Mouse (Mus musculus) kidney, embryonic 15.5 days (tissue): ENCODE measurements around the gene Scamp3. TPM values are rescaled to one million over a fixed set of nuclear protein-coding genes. Genes with fewer than 3 reads are reported as not detected.

Experiments
- ATAC-seq: fragments of 200-750 bp; cut with Nextera tagmentation; replicated peaks from 2 replicates; pipeline ENCODE4 v1.8.0; 2017; ENCODE audit warnings: moderate TSS enrichment; ENCODE audit not compliant: low FRiP score
- H3K27ac ChIP-seq: fragments of 300-500 bp; sonication (generic); 2 replicates; pipeline ENCODE4 v1.5.1; 2015; ENCODE audit warnings: mild to moderate bottlenecking, inconsistent platforms
- H3K27me3 ChIP-seq: fragments of 300-500 bp; sonication (generic); 2 replicates; pipeline ENCODE4 v1.6.1; 2015; ENCODE audit warnings: inconsistent platforms
- H3K36me3 ChIP-seq: fragments of 300-500 bp; sonication (generic); 2 replicates; pipeline ENCODE4 v1.6.1; 2015; ENCODE audit warnings: inconsistent platforms
- H3K4me1 ChIP-seq: fragments of 300-500 bp; sonication (generic); 2 replicates; pipeline ENCODE4 v1.6.1; 2015; ENCODE audit warnings: inconsistent platforms
- H3K4me2 ChIP-seq: fragments of 300-500 bp; sonication (generic); 2 replicates; pipeline ENCODE4 v1.6.1; 2015; ENCODE audit warnings: moderate library complexity, mild to moderate bottlenecking, inconsistent platforms
- H3K4me3 ChIP-seq: fragments of 300-500 bp; sonication (generic); replicated peaks from 2 replicates; pipeline ENCODE4 v1.5.1; 2015; ENCODE audit warnings: mild to moderate bottlenecking, inconsistent platforms
- H3K9ac ChIP-seq: fragments of 300-500 bp; sonication (generic); 2 replicates; pipeline ENCODE4 v1.6.1; 2015; ENCODE audit warnings: mild to moderate bottlenecking, inconsistent platforms
- H3K9me3 ChIP-seq: fragments of 300-500 bp; sonication (generic); replicated peaks from 2 replicates; pipeline ENCODE4 v1.6.1; 2016; ENCODE audit warnings: inconsistent platforms
- WGBS: fragments of 180-500 bp; shearing (Covaris S2); methylation state at CpG from one replicate; pipeline ENCODE4 v1.1.7; 2015; ENCODE audit warnings: mixed read lengths; 5-methylcytosine and 5-hydroxymethylcytosine counted together
- polyA plus RNA-seq: library from polyadenylated mRNA; unstranded; fragments of >200 nt; fragmentation: Nextera tagmentation; extraction: Ambion mirVana; gene quantifications from 2 replicates; pipeline ENCODE4 v1.2.1, GENCODE M21; 2015

Scamp3 gene
- polyA plus RNA-seq, 1 experiment from 2014 or later = 133 TPM

DNA sequence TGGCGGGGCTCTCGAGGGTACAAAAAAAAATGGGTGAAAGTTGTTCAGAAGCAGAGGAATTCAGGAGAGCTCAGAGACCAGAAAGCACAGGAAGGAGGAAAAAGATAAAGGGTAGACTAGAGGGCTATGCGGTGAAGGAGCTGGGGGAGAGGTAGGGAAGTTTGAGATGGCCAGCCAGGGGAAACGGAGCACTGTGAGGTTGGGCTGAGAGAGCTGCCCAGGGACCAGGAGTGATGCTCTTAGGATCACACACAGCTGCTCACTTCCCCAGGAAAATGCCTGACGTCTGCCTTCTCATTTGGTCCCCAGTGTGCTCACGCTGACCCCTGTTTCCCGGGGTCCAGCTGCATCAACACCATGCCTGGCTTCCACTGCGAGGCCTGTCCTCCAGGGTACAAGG, 42.3 kb downstream of the Scamp3 start:
- H3K4me2 ChIP-seq = no peak overlapping the region
- H3K4me1 ChIP-seq = peaks cover 26% of the 10 kb centered on the region
- WGBS = 26% methylated on average over 8 of the region's 8 CpGs
- ATAC-seq = no peak
- H3K9me3 ChIP-seq = no peaks in the 10 kb centered on the region
- 0 out of 2 replicates have a peak overlapping the region, but pooled peaks have one; percentile 23 for H3K9ac ChIP-seq
- H3K36me3 ChIP-seq = peaks cover 13% of the 10 kb centered on the region; the same call in 1 of the 2 replicates
- H3K4me3 ChIP-seq = no peak overlapping the region
- H3K27me3 ChIP-seq = no peaks in the 10 kb centered on the region
- no peak overlapping the region for H3K27ac ChIP-seq

DNA sequence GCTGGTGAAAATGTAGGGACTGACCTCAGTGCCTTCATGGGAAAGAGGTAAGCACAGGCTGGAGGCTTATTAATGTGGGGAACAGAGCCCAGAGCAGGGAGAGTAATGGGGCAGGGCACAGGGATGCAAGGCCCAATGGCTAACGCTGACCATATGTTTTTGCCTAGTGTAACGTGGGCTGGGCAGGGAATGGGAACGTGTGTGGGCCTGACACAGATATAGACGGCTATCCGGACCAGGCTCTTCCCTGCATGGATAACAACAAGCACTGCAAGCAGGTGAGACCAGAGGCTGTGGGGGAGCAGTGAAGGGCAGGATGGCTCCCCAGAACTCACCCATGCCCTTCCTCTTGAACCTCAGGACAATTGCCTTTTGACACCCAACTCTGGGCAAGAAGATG, 43.9 kb downstream of the Scamp3 start:
- Histone ChIP-seq H3K27me3 (peaks cover 7% of the 10 kb centered on the region), H3K9me3 (no peaks in the 10 kb centered on the region), H3K4me3 (no peak overlapping the region), H3K27ac (no peak overlapping the region), H3K9ac (no peak overlapping the region), H3K36me3 (peaks cover 13% of the 10 kb centered on the region; the same call in 1 of the 2 replicates), H3K4me1 (peaks cover 21% of the 10 kb centered on the region), H3K4me2 (no peak overlapping the region)
- no peak for ATAC-seq
- 73% methylated on average over 5 of the region's 5 CpGs for WGBS

DNA sequence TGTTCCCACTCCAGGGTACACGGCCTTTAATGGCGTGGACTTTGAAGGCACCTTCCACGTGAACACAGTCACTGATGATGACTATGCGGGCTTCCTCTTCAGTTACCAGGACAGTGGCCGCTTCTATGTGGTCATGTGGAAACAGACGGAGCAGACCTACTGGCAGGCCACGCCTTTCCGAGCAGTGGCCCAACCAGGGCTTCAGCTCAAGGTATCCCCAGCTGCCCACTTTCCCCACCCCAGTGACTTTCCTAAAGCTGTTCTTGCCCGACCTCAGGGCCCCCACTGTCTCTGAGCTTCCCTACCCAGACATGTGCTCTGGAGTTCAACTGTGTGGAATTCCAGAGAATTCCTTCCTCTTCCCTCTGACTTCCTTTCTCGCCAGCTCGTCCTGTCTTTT, 47.5 kb downstream of the Scamp3 start:
- H3K27me3 ChIP-seq = peaks cover 11% of the 10 kb centered on the region
- no peaks in the 10 kb centered on the region for H3K9me3 ChIP-seq
- 84% methylated on average over 11 of the region's 11 CpGs for WGBS
- H3K4me1 ChIP-seq = peaks cover 41% of the 10 kb centered on the region
- H3K9ac ChIP-seq = no peak overlapping the region
- H3K4me2 ChIP-seq = no peak overlapping the region
- H3K4me3 ChIP-seq = no peak overlapping the region
- peaks cover 13% of the 10 kb centered on the region; the same call in 1 of the 2 replicates for H3K36me3 ChIP-seq
- no peak overlapping the region for H3K27ac ChIP-seq
- ATAC-seq = no peak

DNA sequence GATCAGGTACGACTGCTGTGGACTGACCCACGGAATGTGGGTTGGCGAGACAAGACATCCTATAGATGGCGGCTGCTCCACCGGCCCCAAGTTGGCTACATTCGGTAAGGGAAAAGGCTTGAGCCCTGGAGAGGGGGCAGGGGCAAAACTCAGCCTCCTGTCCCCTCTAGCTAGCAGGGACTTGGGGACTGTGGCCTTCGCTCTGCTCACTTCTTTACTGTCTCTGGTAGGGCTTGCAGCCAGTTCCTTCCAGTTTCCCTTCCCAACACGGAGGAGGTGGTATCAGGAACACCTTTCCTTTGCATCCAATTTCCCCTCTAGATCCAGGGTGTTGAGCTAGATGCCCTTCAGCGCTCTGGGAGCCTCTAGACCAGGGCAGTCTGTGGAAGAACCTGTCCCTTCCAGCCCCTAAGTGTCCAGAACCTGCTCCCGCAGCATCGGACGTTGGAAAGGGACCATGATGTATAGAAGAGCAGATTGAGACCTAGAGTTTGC, 48.1 kb downstream of the Scamp3 start:
- no peak overlapping the region for H3K27ac ChIP-seq
- H3K9me3 ChIP-seq = no peaks in the 10 kb centered on the region
- H3K4me2 ChIP-seq = no peak overlapping the region; the same call in 1 of the 2 replicates
- no peak overlapping the region for H3K9ac ChIP-seq
- ATAC-seq = no peak
- H3K36me3 ChIP-seq = peaks cover 13% of the 10 kb centered on the region; the same call in 1 of the 2 replicates
- peaks cover 43% of the 10 kb centered on the region for H3K4me1 ChIP-seq
- H3K27me3 ChIP-seq = peaks cover 11% of the 10 kb centered on the region
- 66% methylated on average over 12 of the region's 12 CpGs for WGBS
- no peak overlapping the region for H3K4me3 ChIP-seq

DNA sequence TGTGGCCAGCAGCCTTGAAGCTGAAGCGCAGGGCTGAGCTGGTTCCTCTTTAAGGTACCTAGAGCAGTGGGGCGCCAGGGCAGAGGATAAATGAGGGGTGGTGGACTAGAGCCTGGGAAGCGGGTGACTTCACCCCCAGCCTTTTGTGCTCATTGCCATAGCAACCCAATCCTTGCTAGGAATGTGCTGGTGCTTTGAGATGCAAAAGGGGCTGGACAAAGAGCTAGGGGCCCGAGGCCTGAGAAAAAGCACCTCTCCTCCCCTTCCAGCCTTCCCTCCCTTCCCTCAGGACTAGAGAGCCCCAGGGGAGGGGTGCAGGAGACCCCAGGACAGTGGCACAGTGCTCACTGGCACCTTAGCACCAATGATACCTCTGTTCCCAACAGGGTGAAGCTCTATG, 48.6 kb downstream of the Scamp3 start:
- Histone ChIP-seq H3K4me1 (peaks cover 43% of the 10 kb centered on the region), H3K27ac (no peak overlapping the region), H3K27me3 (peaks cover 13% of the 10 kb centered on the region), H3K4me3 (no peak overlapping the region), H3K9me3 (no peaks in the 10 kb centered on the region), H3K4me2 (peak overlapping the region; percentile 80), H3K36me3 (peaks cover 13% of the 10 kb centered on the region; the same call in 1 of the 2 replicates), H3K9ac (no peak overlapping the region)
- WGBS = 52% methylated on average over 4 of the region's 4 CpGs
- ATAC-seq = no peak

DNA sequence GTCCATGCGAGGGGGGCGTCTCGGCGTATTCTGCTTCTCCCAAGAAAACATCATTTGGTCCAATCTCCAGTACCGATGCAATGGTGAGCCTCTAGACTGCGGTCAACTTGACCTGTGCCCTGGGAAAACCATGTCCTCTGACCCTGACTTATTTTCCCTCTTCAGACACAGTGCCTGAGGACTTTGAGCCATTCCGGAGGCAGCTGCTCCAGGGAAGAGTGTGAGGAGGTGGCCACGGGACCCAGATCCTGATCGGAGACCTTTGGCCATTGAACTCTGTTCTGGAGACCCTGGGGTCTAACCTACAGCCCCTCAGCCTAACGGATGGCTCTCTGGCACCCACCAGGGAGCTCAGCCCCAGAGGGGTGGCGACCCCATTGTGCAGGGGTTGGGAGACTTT, 49.1 kb downstream of the Scamp3 start:
- Histone ChIP-seq H3K4me1 (peaks cover 43% of the 10 kb centered on the region), H3K27me3 (peaks cover 13% of the 10 kb centered on the region), H3K36me3 (peaks cover 12% of the 10 kb centered on the region; the same call in 1 of the 2 replicates), H3K4me2 (peak overlapping the region; percentile 80), H3K4me3 (peak overlapping the region; percentile 45), H3K9ac (0 out of 2 replicates have a peak overlapping the region, but pooled peaks have one; percentile 39), H3K27ac (no peak overlapping the region), H3K9me3 (no peaks in the 10 kb centered on the region)
- WGBS = 34% methylated on average over 11 of the region's 11 CpGs
- no peak for ATAC-seq

DNA sequence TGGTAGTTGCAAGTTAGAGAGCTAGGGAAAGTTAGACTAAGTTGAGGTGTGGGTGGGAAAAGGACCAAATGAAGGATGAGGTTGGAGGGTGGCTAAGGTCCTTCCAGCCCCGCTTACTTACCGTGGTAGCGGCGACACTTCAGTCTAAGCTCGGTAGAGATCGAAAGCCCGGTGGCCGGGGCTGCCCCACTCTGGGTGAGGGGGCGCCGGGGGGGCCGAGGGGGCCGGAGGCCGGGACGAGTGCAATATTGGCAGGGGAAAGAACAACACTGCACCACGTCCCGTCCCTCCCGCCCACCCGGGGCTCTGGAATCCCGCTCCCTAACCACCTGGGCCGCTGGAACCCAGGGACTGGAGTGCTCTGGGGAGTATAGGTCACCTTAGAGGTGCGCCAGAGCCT, 49.6 kb downstream of the Scamp3 start, which contains the start of gene Mtx1:
TSS of gene Mtx1 (minus strand) at position 189 of the 400 bp plus-strand sequence.
- Histone ChIP-seq H3K27me3 (peaks cover 13% of the 10 kb centered on the region), H3K9me3 (no peaks in the 10 kb centered on the region), H3K4me2 (peak within 1 kb of the TSS; percentile 80), H3K36me3 (peaks cover 9% of the 10 kb centered on the region; the same call in 1 of the 2 replicates), H3K4me3 (peak within 1 kb of the TSS; percentile 45), H3K9ac (peak within 1 kb of the TSS; percentile 39; the same call in 1 of the 2 replicates), H3K4me1 (peaks cover 47% of the 10 kb centered on the region), H3K27ac (peak within 1 kb of the TSS; percentile 77; the same call in 1 of the 2 replicates)
- peak; percentile 7; the same call in 1 of the 2 replicates for ATAC-seq
- WGBS = 3% methylated on average over 21 of the region's 21 CpGs

DNA sequence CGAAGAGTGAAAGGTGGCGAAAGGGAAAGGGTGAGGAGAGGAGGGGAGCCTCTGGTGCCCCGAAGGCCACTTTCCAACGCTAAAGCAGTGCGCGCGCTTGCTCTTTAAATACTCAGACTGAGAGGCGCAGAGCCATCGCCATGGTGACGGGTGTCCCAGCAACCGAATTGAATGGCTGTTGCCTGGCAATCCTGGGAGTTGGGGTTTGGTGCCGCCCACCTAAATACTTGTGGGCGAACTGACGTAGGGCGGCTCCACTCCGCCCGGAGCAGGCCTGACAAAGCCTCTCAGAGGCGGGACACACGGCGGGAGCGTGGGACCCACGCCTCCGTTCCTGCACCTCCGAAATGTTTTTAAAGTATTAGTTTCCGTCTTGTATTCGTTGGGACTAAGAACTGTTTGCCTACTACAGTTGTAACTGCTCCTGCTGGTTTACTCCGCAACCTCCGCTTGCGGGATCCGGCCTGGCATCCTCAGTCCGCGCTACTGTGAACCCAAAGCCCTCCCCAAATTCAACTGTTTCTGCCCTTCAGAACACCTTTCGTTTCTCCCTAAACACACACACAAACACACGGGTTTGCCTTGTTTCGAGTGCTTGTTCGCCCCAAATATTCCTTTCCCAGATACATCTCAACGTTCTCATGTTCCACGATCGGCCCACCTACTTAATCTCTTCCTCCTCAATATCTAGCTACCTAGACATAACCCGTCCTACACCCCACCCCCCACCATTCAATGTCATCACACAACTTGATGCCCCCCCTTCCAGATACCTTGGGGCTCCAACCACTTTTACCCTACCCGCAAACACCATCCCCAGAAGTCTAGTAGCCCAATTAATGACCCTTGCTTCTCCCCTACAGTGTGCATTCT, 50.3 kb downstream of the Scamp3 start:
- peaks cover 52% of the 10 kb centered on the region for H3K4me1 ChIP-seq
- peak overlapping the region; percentile 45 for H3K4me3 ChIP-seq
- H3K9me3 ChIP-seq = no peaks in the 10 kb centered on the region
- H3K27me3 ChIP-seq = peaks cover 13% of the 10 kb centered on the region
- peaks cover 9% of the 10 kb centered on the region; the same call in 1 of the 2 replicates for H3K36me3 ChIP-seq
- H3K27ac ChIP-seq = peak overlapping the region; percentile 77; the same call in 1 of the 2 replicates
- 3% methylated on average over 41 of the region's 41 CpGs for WGBS
- H3K9ac ChIP-seq = peak overlapping the region; percentile 39; the same call in 1 of the 2 replicates
- H3K4me2 ChIP-seq = peak overlapping the region; percentile 80
- peak; percentile 80 for ATAC-seq

DNA sequence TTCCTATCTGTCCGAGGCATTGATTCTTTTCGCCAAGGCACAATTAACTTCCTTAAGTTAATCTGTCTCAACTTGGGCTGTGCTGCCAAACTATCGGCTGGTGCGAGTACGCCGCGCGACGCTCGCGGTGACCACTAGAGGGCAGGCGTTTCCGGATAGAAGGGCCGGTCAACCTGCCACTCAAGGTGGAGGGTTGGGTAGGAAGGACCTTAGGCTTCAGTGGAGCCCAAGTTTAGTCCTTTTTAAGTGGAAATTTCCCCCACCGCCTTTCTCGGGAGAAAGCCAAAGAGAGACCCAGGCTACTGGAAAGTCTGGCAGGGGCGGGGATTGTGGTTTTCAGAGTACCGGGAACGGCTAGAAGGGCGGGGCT, 50.9 kb downstream of the Scamp3 start:
- WGBS = under 1% methylated on average over 20 of the region's 20 CpGs
- H3K27ac ChIP-seq = peak overlapping the region; percentile 77
- H3K4me1 ChIP-seq = peaks cover 57% of the 10 kb centered on the region
- H3K9me3 ChIP-seq = no peaks in the 10 kb centered on the region
- peaks cover 13% of the 10 kb centered on the region for H3K27me3 ChIP-seq
- 0 out of 2 replicates have a peak overlapping the region, but pooled peaks have one; percentile 36 for H3K9ac ChIP-seq
- peaks cover 9% of the 10 kb centered on the region; the same call in 1 of the 2 replicates for H3K36me3 ChIP-seq
- peak overlapping the region; percentile 80 for H3K4me2 ChIP-seq
- peak; percentile 53 for ATAC-seq
- peak overlapping the region; percentile 45 for H3K4me3 ChIP-seq

DNA sequence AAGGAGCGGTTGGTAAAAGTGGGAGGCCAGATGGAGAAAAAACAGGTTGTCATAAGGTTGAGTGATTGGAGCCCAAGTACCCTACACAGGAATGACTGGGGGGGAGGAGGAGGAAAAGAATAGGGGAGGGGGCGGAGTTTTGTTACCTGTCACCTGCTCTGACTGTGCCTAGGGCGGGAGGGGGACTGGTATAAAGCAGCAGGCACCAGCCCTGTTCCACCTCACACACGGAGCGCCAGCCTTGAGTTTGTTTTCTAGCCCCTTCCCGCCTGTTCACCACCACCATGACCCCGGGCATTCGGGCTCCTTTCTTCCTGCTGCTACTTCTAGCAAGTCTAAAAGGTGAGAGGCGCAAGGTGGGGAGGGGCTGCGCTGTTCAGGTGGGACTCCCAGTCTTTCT, 51.6 kb downstream of the Scamp3 start, which contains the start of gene Muc1:
TSS of gene Muc1 (plus strand) at position 222 of the 400 bp plus-strand sequence.
- peak within 1 kb of the TSS; percentile 45 for H3K4me3 ChIP-seq
- H3K27ac ChIP-seq = peak within 1 kb of the TSS; percentile 77
- 0 out of 2 replicates have a peak, but pooled peaks have one; percentile 10 for ATAC-seq

DNA sequence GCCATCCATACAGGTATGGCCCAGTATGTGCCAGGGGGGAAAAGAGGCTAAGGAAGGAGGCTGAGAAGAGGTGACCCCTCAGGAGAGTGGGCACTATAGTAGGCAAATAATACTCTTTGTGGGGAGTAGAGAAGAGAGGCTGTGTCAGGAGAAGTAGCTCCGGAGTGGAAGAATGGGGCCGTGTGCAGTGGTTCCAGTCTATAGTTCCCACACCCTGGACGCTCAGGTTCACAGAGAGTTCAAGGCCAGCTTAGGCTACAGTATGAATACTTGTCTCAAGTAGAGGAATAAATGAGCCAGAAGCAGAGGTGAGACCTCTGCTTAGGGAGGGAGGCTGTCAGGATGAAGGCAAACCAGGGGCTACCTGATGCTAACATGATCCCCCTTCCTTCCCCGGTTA, 52.0 kb downstream of the Scamp3 start:
- 54% methylated on average over 4 of the region's 4 CpGs for WGBS
- Histone ChIP-seq H3K9me3 (no peaks in the 10 kb centered on the region), H3K4me1 (peaks cover 64% of the 10 kb centered on the region), H3K4me2 (peak overlapping the region; percentile 80), H3K36me3 (peaks cover under 1% of the 10 kb centered on the region; the same call in 1 of the 2 replicates), H3K27ac (peak overlapping the region; percentile 77), H3K9ac (no peak overlapping the region), H3K27me3 (peaks cover 13% of the 10 kb centered on the region), H3K4me3 (peak overlapping the region; percentile 45)
- ATAC-seq = no peak

More for the DNA sequence above, 51.6 kb downstream of the Scamp3 start, which contains the start of gene Muc1:
- 0 out of 2 replicates have a peak within 1 kb of the TSS, but pooled peaks have one; percentile 36 for H3K9ac ChIP-seq
- no peaks in the 10 kb centered on the region for H3K9me3 ChIP-seq
- peaks cover 13% of the 10 kb centered on the region for H3K27me3 ChIP-seq
- WGBS = 26% methylated on average over 10 of the region's 10 CpGs
- peak within 1 kb of the TSS; percentile 80 for H3K4me2 ChIP-seq
- peaks cover 5% of the 10 kb centered on the region; the same call in 1 of the 2 replicates for H3K36me3 ChIP-seq
- H3K4me1 ChIP-seq = peaks cover 64% of the 10 kb centered on the region
